Mouse (Mus musculus): ENCODE results near the gene Fam219a. TPM values are rescaled to one million over a fixed set of nuclear protein-coding genes. Genes with fewer than 3 reads are reported as not detected.

Gene Fam219a
- 1.9 and 2.7 TPM in 2 replicates for polyA plus RNA-seq (2015; fragmentation: Nextera tagmentation; extraction: Ambion mirVana)

- peak; percentile 99 for ATAC-seq (ENCODE audit: low read depth)
Observed at GRCm38 (mm10) chr4:41569411-41569885, at the start of gene Fam219a, which contains the start of gene Dnaic1. Gene Fam219a (minus strand): TSS chr4:41569538. Gene Dnaic1 (plus strand): TSS chr4:41569775.

GRCm38 (mm10) chr4:41615661-41616599 is 46.6 kb upstream of the Fam219a start:
- H3K4me2 ChIP-seq (ENCODE audit: low read depth, low read length), result no peak overlapping the region
- H3K27ac ChIP-seq (ENCODE audit: low read length), result no peak overlapping the region
- WGBS, result 45% methylated on average over 9 of the region's 9 CpGs
- no peaks in the 10 kb centered on the region for H3K36me3 ChIP-seq (ENCODE audit: control insufficient read depth, insufficient read depth, low read length)
- H3K4me3 ChIP-seq (ENCODE audit: low read length), result no peak overlapping the region
- peaks cover 3% of the 10 kb centered on the region; the same call in 1 of the 2 replicates for H3K4me1 ChIP-seq (replicated peaks; ENCODE audit: control insufficient read depth, insufficient read depth, low read length)
- ATAC-seq (ENCODE audit: low read depth), result peak; percentile 39; the same call in 1 of the 2 replicates
- H3K9ac ChIP-seq (ENCODE audit: low read length), result no peak overlapping the region
- H3K27me3 ChIP-seq (ENCODE audit: control insufficient read depth, insufficient read depth, low read depth, low read length), result no peaks in the 10 kb centered on the region
- H3K9me3 ChIP-seq (ENCODE audit: control insufficient read depth, low read length), result no peaks in the 10 kb centered on the region

More at GRCm38 (mm10) chr4:41569411-41569885, at the start of gene Fam219a, which contains the start of gene Dnaic1:
- H3K36me3 ChIP-seq (ENCODE audit: control insufficient read depth, insufficient read depth, low read length), result no peaks in the 10 kb centered on the region
- H3K4me2 ChIP-seq (ENCODE audit: low read depth, low read length), result peak within 1 kb of the TSS; percentile 76
- peak within 1 kb of the TSS; percentile 80 for H3K4me3 ChIP-seq (ENCODE audit: low read length)
- H3K27me3 ChIP-seq (ENCODE audit: control insufficient read depth, insufficient read depth, low read depth, low read length), result no peaks in the 10 kb centered on the region; the same call in 1 of the 2 replicates
- H3K9ac ChIP-seq (ENCODE audit: low read length), result peak within 1 kb of the TSS; percentile 75
- H3K27ac ChIP-seq (ENCODE audit: low read length), result peak within 1 kb of the TSS; percentile 19; the same call in 1 of the 2 replicates
- H3K4me1 ChIP-seq (replicated peaks; ENCODE audit: control insufficient read depth, insufficient read depth, low read length), result peaks cover 6% of the 10 kb centered on the region; the same call in 1 of the 2 replicates
- H3K9me3 ChIP-seq (ENCODE audit: control insufficient read depth, low read length), result no peaks in the 10 kb centered on the region
- WGBS, result under 1% methylated on average over 36 of the region's 41 CpGs

DNA sequence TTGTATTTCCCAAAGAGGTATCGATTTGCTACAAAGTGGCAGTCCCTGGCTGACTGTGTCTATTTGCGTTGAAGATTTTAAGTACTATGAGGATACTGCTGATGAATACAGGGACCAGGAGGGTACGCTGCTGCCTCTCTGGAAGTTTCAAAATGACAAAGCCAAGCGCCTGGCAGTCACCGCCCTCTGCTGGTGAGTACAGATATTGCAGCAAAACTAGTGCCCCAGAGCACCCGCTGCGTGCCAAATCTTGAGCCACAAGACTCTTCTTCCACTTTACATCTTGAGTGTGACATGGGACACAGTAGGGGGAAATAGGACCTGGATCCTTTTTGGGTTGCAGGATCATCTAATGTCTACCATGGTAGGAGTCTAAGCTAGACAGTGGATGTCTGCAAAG is 44.8 kb upstream of the Fam219a start:
- Histone ChIP-seq H3K4me2 (ENCODE audit: low read depth, low read length) (no peak overlapping the region), H3K27me3 (ENCODE audit: control insufficient read depth, insufficient read depth, low read depth, low read length) (no peaks in the 10 kb centered on the region), H3K4me1 (replicated peaks; ENCODE audit: control insufficient read depth, insufficient read depth, low read length) (peaks cover 3% of the 10 kb centered on the region; the same call in 1 of the 2 replicates), H3K4me3 (ENCODE audit: low read length) (no peak overlapping the region), H3K36me3 (ENCODE audit: control insufficient read depth, insufficient read depth, low read length) (no peaks in the 10 kb centered on the region), H3K9ac (ENCODE audit: low read length) (no peak overlapping the region), H3K9me3 (ENCODE audit: control insufficient read depth, low read length) (no peaks in the 10 kb centered on the region), H3K27ac (ENCODE audit: low read length) (no peak overlapping the region)
- 7% methylated on average over 7 of the region's 7 CpGs for WGBS
- peak; percentile 39; the same call in 1 of the 2 replicates for ATAC-seq (ENCODE audit: low read depth)

DNA sequence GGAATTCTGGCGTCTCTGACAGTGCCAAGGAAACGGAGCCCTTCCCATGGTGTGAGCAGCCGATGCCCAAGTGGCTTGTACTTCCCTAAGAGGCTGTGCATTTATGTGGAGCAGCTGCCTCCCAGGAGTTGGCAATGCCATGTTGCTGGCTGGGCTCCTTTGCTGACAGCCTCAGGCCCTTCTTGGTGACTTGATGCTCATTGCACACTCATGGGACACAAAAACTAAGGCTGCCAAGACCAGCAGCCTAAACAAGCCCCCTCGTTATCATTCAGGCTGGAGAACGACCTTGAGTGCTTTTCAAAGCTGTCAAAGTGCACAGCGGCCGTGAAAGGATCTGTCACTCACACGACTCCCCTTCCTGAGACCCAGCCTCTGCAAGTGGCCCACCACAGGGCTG is 42.8 kb upstream of the Fam219a start:
- H3K27me3 ChIP-seq (ENCODE audit: control insufficient read depth, insufficient read depth, low read depth, low read length), result no peaks in the 10 kb centered on the region
- no peaks in the 10 kb centered on the region for H3K9me3 ChIP-seq (ENCODE audit: control insufficient read depth, low read length)
- H3K27ac ChIP-seq (ENCODE audit: low read length), result no peak overlapping the region
- no peak overlapping the region for H3K4me3 ChIP-seq (ENCODE audit: low read length)
- WGBS, result 44% methylated on average over 8 of the region's 8 CpGs
- H3K9ac ChIP-seq (ENCODE audit: low read length), result no peak overlapping the region
- H3K36me3 ChIP-seq (ENCODE audit: control insufficient read depth, insufficient read depth, low read length), result no peaks in the 10 kb centered on the region
- H3K4me1 ChIP-seq (replicated peaks; ENCODE audit: control insufficient read depth, insufficient read depth, low read length), result peaks cover 3% of the 10 kb centered on the region; the same call in 1 of the 2 replicates
- no peak overlapping the region for H3K4me2 ChIP-seq (ENCODE audit: low read depth, low read length)
- no peak for ATAC-seq (ENCODE audit: low read depth)

- no peaks in the 10 kb centered on the region for H3K4me1 ChIP-seq (replicated peaks; ENCODE audit: control insufficient read depth, insufficient read depth, low read length)
- no peak overlapping the region for H3K27ac ChIP-seq (ENCODE audit: low read length)
- H3K27me3 ChIP-seq (ENCODE audit: control insufficient read depth, insufficient read depth, low read depth, low read length), result no peaks in the 10 kb centered on the region
- H3K4me2 ChIP-seq (ENCODE audit: low read depth, low read length), result no peak overlapping the region
- peak; percentile 23; the same call in 1 of the 2 replicates for ATAC-seq (ENCODE audit: low read depth)
- H3K9ac ChIP-seq (ENCODE audit: low read length), result no peak overlapping the region
- whole genome bisulfite sequencing, result 39% methylated on average over 6 of the region's 6 CpGs
- no peak overlapping the region for H3K4me3 ChIP-seq (ENCODE audit: low read length)
- no peaks in the 10 kb centered on the region for H3K36me3 ChIP-seq (ENCODE audit: control insufficient read depth, insufficient read depth, low read length)
- no peaks in the 10 kb centered on the region for H3K9me3 ChIP-seq (ENCODE audit: control insufficient read depth, low read length)
Observed at GRCm38 (mm10) chr4:41610594-41610980, 41.2 kb upstream of the Fam219a start.

- Histone ChIP-seq H3K4me3 (ENCODE audit: low read length) (no peak overlapping the region), H3K4me1 (replicated peaks; ENCODE audit: control insufficient read depth, insufficient read depth, low read length) (no peaks in the 10 kb centered on the region), H3K9me3 (ENCODE audit: control insufficient read depth, low read length) (no peaks in the 10 kb centered on the region), H3K9ac (ENCODE audit: low read length) (no peak overlapping the region), H3K27me3 (ENCODE audit: control insufficient read depth, insufficient read depth, low read depth, low read length) (no peaks in the 10 kb centered on the region), H3K27ac (ENCODE audit: low read length) (no peak overlapping the region), H3K36me3 (ENCODE audit: control insufficient read depth, insufficient read depth, low read length) (no peaks in the 10 kb centered on the region), H3K4me2 (ENCODE audit: low read depth, low read length) (no peak overlapping the region)
- WGBS, result 73% methylated on average over 10 of the region's 10 CpGs
- 0 out of 2 replicates have a peak, but pooled peaks have one; percentile 10 for ATAC-seq (ENCODE audit: low read depth)
Observed at GRCm38 (mm10) chr4:41609681-41610593, 40.6 kb upstream of the Fam219a start.

DNA sequence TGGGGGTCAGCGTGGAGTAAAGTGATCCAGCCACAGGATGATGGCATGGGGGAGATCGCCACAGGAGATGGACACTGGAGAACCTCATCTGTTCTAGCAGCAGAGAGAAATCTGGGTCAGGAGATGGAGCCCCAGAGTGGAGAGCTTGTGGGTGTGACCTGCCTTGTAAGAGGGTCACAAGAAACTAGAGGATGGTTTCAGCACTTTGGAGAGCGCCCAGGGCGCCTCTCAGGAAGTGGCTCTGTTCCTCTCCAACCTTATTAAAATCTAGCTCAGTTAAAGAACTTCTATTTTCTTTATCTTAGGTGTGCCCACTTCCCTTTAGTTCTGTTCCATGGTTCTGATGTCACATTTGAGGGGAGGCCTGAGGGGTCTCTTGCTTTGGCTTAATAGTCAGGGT is 37.4 kb upstream of the Fam219a start:
- H3K27me3 ChIP-seq (ENCODE audit: control insufficient read depth, insufficient read depth, low read depth, low read length), result no peaks in the 10 kb centered on the region

DNA sequence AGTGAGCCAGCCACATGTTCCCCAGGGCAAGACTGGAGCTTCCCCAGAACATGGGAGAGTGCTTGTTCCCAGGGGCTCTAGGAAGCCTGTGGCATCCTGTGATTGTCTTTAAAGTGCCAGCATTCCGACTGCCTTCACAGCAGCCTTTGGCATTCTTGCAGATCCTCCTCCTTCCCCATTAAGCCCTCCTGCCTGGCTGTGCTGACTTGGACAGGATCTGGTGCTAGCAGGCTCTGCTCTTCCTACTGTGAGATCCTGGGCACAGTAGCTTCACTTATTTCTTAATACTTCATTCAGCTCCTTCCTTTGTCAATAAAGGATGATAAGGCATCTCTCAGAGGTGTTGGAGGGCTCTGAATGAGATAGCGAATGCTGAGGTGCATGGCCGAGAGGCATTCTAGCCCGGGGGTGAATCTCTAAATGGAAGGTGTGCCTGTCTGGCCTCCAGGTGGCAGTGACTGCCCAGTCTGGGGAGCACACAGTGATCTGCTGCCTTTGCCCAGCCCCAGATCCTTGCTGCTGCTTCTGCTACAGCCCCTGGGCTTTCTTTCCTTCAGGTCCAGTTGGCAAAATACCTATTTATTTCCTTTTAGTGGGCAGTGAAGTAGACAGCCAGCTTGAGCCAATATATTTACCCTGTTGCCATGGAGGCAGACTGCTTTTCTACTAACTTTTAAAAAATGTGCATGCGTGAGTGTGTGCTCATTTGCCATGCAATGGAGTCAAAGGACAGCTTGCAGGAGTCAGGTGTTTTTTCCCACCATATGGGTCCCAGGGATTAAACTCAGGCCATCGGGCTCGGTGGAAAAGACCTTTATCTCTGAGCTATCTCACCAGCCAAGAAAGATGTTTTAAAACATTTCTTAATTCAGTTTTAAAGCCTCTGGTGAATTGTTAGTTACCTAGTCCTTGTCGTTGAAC is 35.4 kb upstream of the Fam219a start:
- H3K4me2 ChIP-seq (ENCODE audit: low read depth, low read length), result no peak overlapping the region
- no peaks in the 10 kb centered on the region for H3K4me1 ChIP-seq (replicated peaks; ENCODE audit: control insufficient read depth, insufficient read depth, low read length)
- no peaks in the 10 kb centered on the region for H3K9me3 ChIP-seq (ENCODE audit: control insufficient read depth, low read length)
- H3K4me3 ChIP-seq (ENCODE audit: low read length), result no peak overlapping the region
- no peak overlapping the region for H3K27ac ChIP-seq (ENCODE audit: low read length)
- H3K9ac ChIP-seq (ENCODE audit: low read length), result no peak overlapping the region
- no peaks in the 10 kb centered on the region for H3K36me3 ChIP-seq (ENCODE audit: control insufficient read depth, insufficient read depth, low read length)
- ATAC-seq (ENCODE audit: low read depth), result no peak
- 41% methylated on average over 8 of the region's 8 CpGs for WGBS
- no peaks in the 10 kb centered on the region for H3K27me3 ChIP-seq (ENCODE audit: control insufficient read depth, insufficient read depth, low read depth, low read length)

More for the DNA sequence above, 37.4 kb upstream of the Fam219a start:
- H3K9ac ChIP-seq (ENCODE audit: low read length), result no peak overlapping the region
- no peak overlapping the region for H3K4me3 ChIP-seq (ENCODE audit: low read length)
- H3K36me3 ChIP-seq (ENCODE audit: control insufficient read depth, insufficient read depth, low read length), result no peaks in the 10 kb centered on the region
- no peak overlapping the region for H3K4me2 ChIP-seq (ENCODE audit: low read depth, low read length)
- ATAC-seq (ENCODE audit: low read depth), result no peak
- WGBS, result 32% methylated on average over 4 of the region's 4 CpGs
- H3K9me3 ChIP-seq (ENCODE audit: control insufficient read depth, low read length), result no peaks in the 10 kb centered on the region
- no peak overlapping the region for H3K27ac ChIP-seq (ENCODE audit: low read length)
- H3K4me1 ChIP-seq (replicated peaks; ENCODE audit: control insufficient read depth, insufficient read depth, low read length), result no peaks in the 10 kb centered on the region
